Mouse (Mus musculus) embryo, embryonic 10.5 days (tissue): Measurements from ENCODE around the gene Srsf3.
A peak's percentile ranks its signal among the peaks of the same experiment; 100 is the strongest.
"Not testable (repeated sequence)": the region's sequence is repeated elsewhere in the genome, so short reads cannot be mapped to it uniquely, and the experiment has no call there.

Experiments
- DNase-seq: peaks from one replicate; pipeline ENCODE4 v3.0.0-alpha.2; 2015; ENCODE audit warnings: low spot score

The Srsf3 gene

GRCm38 (mm10) chr17:29063988-29064285 lies 31.5 kb downstream of the Srsf3 start:
- no peak for DNase-seq

- no peak for DNase-seq
Observed at GRCm38 (mm10) chr17:29065245-29065940, 33.0 kb downstream of the Srsf3 start.

- DNase-seq = no peak
Observed at GRCm38 (mm10) chr17:29065971-29066370, 33.5 kb downstream of the Srsf3 start.

- DNase-seq = not testable (repeated sequence)
Observed at GRCm38 (mm10) chr17:29067416-29067815, 35.0 kb downstream of the Srsf3 start.

GRCm38 (mm10) chr17:29067847-29068246 lies 35.4 kb downstream of the Srsf3 start:
- DNase-seq = no peak

- no peak for DNase-seq
Observed at GRCm38 (mm10) chr17:29069063-29069462, 36.6 kb downstream of the Srsf3 start.

- DNase-seq = no peak
Observed at GRCm38 (mm10) chr17:29071820-29072219, 39.4 kb downstream of the Srsf3 start.

GRCm38 (mm10) chr17:29072701-29073307 lies 40.4 kb downstream of the Srsf3 start:
- no peak for DNase-seq

- no peak for DNase-seq
Observed at GRCm38 (mm10) chr17:29073313-29073712, 40.9 kb downstream of the Srsf3 start.

GRCm38 (mm10) chr17:29074085-29074484 lies 41.7 kb downstream of the Srsf3 start:
- no peak for DNase-seq

- no peak for DNase-seq
Observed at GRCm38 (mm10) chr17:29076235-29076634, 43.8 kb downstream of the Srsf3 start.

- peak; percentile 56 for DNase-seq
Observed at GRCm38 (mm10) chr17:29077786-29078509, 45.5 kb downstream of the Srsf3 start.

GRCm38 (mm10) chr17:29078519-29079383 lies 46.3 kb downstream of the Srsf3 start:
- peak; percentile 59 for DNase-seq

GRCm38 (mm10) chr17:29080758-29081617 lies 48.6 kb downstream of the Srsf3 start:
- DNase-seq = peak; percentile 77

- no peak for DNase-seq
Observed at GRCm38 (mm10) chr17:29081618-29082381, 49.4 kb downstream of the Srsf3 start.

- DNase-seq = no peak
Observed at GRCm38 (mm10) chr17:29083586-29083985, 51.2 kb downstream of the Srsf3 start.

- DNase-seq = no peak
Observed at GRCm38 (mm10) chr17:29084656-29085055, 52.2 kb downstream of the Srsf3 start.

- DNase-seq = no peak
Observed at GRCm38 (mm10) chr17:29085266-29085665, 52.8 kb downstream of the Srsf3 start.

- no peak for DNase-seq
Observed at GRCm38 (mm10) chr17:29086916-29087315, 54.5 kb downstream of the Srsf3 start.

GRCm38 (mm10) chr17:29090776-29091175 lies 58.3 kb downstream of the Srsf3 start, which contains the start of gene Cdkn1a:
Cdkn1a (plus strand) TSS chr17:29090976.
- DNase-seq = no peak
